Mouse (Mus musculus) natural killer cell, adult 2 months (primary cell): ENCODE measurements around the gene Olfr1457.

ENCODE experiments used
- DNase-seq, 2 experiments: peaks; one replicate each; pipeline ENCODE4 v3.0.0; 2022; ENCODE audit warnings: low spot score in 2 of 2

Olfr1457 gene

GRCm38 (mm10) chr19:13097791-13098190 lies at the start of gene Olfr1457:
Gene Olfr1457 (minus strand): TSS chr19:13097891.
- no peak for DNase-seq

DNA sequence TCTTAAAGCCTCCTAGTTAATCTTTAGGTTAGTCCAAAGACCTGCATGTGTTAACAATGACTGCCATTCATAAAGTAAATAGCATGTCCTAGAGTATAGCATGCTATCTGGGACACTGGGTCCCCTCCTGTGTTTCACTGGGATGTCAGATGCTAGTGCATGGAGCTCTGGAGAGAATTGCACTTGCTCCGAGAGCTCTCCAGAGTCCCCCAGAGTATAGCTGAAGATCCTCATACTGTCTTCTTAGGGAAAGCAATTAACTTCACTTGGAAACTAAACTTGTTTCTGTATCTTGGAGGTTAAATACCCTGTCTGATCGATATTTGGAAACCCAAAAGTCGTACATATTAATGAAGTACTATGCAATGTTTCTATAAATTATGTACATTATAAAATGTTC lies 9.0 kb upstream of the Olfr1457 start, which contains the start of gene Olfr1458:
Gene Olfr1458 (minus strand): TSS at position 101 of the 400 bp plus-strand sequence.
- DNase-seq = no peak

GRCm38 (mm10) chr19:13093908-13094307 lies 3.8 kb downstream of the Olfr1457 start:
- no peak for DNase-seq

DNA sequence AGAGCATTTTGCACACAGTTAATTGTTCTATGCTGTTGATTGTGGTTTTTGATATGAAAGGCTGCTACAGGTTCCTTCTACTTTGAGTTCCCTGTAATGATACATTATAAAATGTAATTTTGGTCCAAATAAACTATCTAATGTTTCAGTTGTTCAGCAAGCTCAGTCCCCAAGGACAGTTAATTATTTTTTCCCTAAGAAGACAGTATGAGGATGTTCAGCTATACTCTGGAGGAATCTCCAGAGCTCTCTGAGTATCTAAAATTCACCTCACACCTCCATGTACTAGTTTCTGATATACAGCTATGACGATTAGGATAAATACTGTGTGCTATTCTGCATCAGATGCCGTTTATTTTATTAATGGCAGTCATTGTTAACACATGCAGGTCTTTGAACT lies 37.4 kb downstream of the Olfr1457 start, which contains the start of gene Olfr1454:
Gene Olfr1454 (plus strand): TSS at position 301 of the 400 bp plus-strand sequence.
- DNase-seq = no peak
